Mouse (Mus musculus): ENCODE measurements at regions not wholly inside any gene's neighbourhood (a gene's known extent, or its start where the extent isn't known, plus 50 kb on each side); places are given as distances from the start of the nearest gene placed in this dataset.

DNA sequence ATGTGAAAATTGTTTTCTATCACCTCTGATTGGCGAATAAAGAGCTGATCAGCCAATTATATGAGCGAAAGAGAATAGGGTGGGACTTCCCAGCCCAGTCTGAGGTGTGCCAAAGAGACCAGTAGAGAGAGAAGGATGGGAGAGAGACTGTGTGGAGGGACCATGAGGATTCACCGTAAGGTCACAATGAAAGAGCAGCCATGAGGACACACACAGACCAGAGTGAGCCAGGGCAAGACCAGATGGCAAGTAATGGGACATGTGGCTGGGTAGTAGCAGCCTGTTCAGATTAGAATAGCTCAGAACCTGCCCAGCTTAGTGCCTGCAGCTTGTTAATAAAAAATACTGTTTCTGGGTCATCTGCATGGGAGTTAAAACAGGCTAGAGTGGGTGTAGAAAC, 487.9 kb downstream of the Plekhb2 start:
- TF ChIP-seq POLR2A (IDR thresholded peaks at IDR 0.05; ENCODE audit: borderline replicate concordance, extremely low read depth, low read depth, low read length) = no peak
- no peak for TF ChIP-seq CTCF (IDR thresholded peaks at IDR 0.05; ENCODE audit: insufficient read depth, low read length)

All from lung, adult 2 months (tissue).